Mouse (Mus musculus): ENCODE data around the gene Btnl4.

The Btnl4 gene

GRCm38 (mm10) chr17:34437120-34437519 is 40.0 kb downstream of the Btnl4 start:
- no peak for DNase-seq (ENCODE audit: low spot score)

GRCm38 (mm10) chr17:34427597-34427996 is 49.5 kb downstream of the Btnl4 start:
- DNase-seq (ENCODE audit: low spot score), result no peak

- DNase-seq (ENCODE audit: low spot score), result no peak
Measured at GRCm38 (mm10) chr17:34420014-34420413, 57.1 kb downstream of the Btnl4 start.

Measured in testis, postnatal 10 days (tissue).